Mouse (Mus musculus) brain, embryonic 14.5 days (tissue): Measurements from ENCODE around the gene She. TPM values are rescaled to one million over a fixed set of nuclear protein-coding genes. Genes with fewer than 3 reads are reported as not detected.
A peak's percentile ranks its signal among the peaks of the same experiment; 100 is the strongest.

Experiments used
- DNase-seq: peaks from one replicate; pipeline ENCODE4 v3.0.0-alpha.2; 2011; ENCODE audit warnings: low read depth
- CTCF ChIP-seq: fragments of 200-500 bp; IDR thresholded peaks from 2 replicates; pipeline ENCODE4 v1.5.1; 2012; ENCODE audit warnings: inconsistent platforms, mild to moderate bottlenecking, moderate library complexity, borderline replicate concordance; ENCODE audit not compliant: insufficient read depth, insufficient read length; ENCODE audit errors: extremely low read depth
- POLR2A ChIP-seq: fragments of 200-500 bp; IDR thresholded peaks from 2 replicates; pipeline ENCODE4 v1.6.1; 2012; ENCODE audit warnings: mild to moderate bottlenecking, inconsistent platforms, borderline replicate concordance; ENCODE audit not compliant: poor library complexity, insufficient read depth, insufficient read length, severe bottlenecking; ENCODE audit errors: extremely low read depth
- polyA plus RNA-seq: library from polyadenylated mRNA; depleted of rRNA; stranded (reverse); fragments of >200 nt; gene quantifications from 2 replicates; pipeline ENCODE4 v1.2.3, GENCODE M21; 2012

The She gene
- polyA plus RNA-seq, 1 experiment = 2.0 TPM

DNA sequence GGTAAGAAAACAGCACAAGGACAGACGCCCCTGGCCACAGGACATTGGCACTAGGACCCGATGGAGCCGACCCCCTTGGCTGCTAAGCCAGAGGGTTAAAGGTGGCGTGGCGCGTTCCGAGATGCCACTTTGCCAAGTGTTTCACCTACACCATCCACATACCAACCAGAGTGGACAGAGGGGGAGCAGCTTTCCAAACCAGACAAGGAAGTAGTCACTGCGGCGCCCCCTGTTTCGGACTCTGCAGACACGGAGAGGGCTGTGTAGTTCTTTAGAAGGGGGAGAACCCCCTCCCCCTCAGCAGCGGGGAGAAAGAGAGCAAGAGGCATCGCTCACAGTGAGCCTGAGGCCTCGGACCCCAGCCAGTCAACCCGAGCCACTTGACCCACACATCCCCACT, 28.3 kb upstream of the She start:
- DNase-seq = no peak
- TF ChIP-seq CTCF = no peak
- TF ChIP-seq POLR2A = no peak

DNA sequence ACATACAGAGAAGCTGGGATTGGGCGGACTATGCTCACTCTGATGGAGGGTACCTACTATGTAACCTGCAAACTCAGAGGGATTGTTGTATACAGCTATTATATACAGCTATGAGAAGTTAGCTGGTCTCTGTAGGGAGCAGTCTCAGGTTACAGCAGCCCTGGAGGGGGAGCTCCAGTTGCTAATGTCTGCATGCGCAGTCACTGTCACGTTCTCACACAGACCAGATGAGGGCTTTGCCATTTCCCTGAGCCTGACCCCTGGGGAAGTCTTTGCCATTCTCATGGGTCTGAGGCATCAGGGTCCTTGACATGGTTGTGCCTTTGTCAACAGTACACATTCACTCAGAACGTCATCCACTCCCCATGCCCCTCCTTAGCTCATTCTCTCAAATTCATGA, 26.0 kb upstream of the She start:
- DNase-seq = no peak
- no peak for TF ChIP-seq CTCF

DNA sequence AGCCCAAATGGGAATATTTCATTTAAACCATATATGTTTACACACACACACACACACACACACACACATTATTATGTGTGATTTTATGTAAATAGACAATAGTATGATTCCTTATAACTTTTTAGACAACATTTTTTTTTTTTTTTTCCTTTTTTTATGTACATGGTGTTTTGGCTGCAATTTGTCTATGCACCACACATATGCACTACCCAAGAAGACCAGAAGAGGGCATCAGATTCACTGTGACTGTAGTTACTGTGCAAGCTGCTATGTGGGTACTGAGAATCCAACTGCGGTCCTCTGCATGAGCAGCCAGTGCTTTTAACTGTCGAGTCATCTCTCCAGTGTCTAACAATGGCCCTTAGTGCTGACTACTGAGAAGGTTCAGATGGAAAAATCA, 24.4 kb upstream of the She start:
- TF ChIP-seq POLR2A = no peak
- TF ChIP-seq CTCF = peak; percentile 24; the same call in 1 of the 2 replicates
- no peak for DNase-seq

DNA sequence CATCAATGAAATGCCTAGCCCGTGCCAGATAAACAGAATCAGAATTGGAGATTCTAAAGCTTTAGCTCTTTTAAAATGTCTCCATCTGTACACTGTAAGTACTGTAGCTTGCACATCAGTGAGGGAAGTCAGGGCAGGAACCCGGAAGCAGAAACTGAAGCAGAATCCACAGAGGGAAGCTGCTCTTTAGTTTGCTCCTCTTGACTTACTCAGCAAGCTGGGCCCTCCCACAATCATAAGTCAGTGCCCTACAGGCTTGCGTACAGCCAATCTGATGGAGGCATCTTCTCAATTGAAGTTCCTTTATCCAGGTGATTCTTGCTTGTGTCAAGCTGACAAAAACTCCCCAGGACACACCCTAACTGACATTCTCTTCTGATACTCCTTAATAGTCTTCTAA, 24.0 kb upstream of the She start:
- TF ChIP-seq POLR2A = no peak
- TF ChIP-seq CTCF = no peak
- no peak for DNase-seq

DNA sequence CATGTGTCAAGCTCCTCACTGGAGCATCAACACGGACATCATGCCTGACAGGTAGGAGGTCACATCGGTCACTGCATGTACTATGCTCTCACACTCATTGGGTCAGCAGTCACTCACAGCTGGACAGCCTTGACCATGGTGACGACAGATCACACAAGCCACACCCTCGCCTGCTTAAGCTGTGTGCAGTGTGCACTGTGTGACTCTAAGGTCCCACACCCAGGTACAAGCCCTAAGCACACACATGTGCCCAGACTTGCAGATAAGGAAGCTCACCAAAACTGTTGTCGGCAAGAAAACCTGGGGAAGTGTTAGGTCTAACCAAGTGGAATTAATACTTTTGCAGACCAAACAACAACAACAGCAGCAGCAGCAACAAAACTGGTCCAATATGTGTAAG, 23.3 kb upstream of the She start:
- TF ChIP-seq CTCF = no peak
- no peak for TF ChIP-seq POLR2A
- no peak for DNase-seq

DNA sequence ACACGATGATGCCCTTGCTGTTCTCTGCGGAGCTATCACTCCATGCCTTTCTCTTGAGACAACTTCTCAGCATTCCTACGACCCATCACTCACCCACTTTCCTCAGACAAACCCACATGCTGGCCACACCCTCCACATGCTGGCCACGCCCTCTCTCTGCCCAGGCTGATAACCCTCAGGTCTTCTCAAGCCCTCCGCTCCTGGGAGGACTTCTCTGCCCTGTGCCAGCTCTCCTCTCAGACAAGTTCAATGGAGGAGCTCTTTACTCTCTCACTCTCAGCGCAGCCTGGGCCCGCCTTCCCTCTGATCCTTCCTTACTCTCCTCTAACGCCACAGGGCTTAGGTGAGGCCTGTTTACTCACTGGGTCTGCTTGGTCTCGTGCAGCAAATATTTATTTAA, 22.5 kb upstream of the She start:
- DNase-seq = no peak
- TF ChIP-seq POLR2A (no peak), CTCF (no peak)

DNA sequence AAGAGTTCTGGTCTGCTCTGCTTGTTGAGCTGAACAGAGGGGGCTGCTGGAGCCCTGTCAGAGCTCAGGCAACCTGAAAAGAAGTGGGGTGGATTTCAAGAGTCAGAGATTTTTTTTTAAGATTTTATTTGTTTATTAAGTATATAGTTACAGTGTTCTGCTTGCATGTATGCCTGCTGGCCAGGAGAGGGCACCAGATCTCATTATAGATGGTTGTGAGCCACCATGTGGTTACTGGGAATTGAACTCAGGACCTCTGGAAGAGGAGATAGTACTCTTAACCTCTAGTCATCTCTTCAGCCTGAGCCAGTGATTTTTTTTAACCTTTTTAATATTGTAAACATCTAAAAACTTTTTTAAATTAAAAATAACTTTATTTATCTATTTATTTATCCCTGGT, 20.3 kb upstream of the She start:
- DNase-seq = no peak
- TF ChIP-seq CTCF (no peak), POLR2A (no peak)

DNA sequence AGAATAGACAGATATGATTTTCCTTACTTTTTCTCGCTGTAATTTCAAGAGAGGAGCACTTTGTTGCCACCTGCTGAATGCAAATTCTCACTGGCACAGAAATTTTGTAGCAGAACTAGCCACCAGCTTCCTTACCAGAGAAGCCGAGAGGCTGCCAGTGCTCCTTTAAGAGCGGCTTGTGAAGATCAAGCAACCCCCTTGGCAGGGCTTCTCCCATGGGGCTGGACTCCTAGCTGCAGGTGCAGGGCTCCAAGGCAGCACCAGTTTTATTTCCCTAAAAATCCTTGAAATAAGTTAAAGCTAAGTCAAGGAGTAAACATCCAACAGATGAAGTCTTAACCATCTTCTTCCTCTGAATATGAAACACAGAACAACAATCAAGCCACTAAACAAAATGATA, 19.0 kb upstream of the She start:
- no peak for TF ChIP-seq POLR2A
- TF ChIP-seq CTCF = no peak
- DNase-seq = no peak

DNA sequence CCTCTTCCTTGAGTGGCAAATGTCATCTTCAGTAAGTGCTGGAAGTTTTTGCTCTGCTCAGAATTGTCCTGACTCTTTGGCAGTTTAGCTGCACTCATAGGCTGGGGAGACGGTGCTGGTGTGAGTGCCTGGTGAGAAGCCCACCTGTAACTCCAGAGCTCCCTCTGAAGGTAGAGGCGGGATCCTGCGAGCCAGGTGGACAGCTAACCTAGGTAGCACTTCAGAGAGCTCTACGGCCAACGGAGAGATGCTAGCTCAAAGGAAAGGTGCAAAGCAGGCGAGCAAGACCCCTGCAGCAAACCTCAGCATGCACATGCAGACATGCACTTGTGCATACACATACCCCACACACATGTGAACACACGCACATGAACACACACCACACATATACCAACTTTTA, 17.1 kb upstream of the She start:
- DNase-seq = no peak
- TF ChIP-seq POLR2A (no peak), CTCF (no peak)

DNA sequence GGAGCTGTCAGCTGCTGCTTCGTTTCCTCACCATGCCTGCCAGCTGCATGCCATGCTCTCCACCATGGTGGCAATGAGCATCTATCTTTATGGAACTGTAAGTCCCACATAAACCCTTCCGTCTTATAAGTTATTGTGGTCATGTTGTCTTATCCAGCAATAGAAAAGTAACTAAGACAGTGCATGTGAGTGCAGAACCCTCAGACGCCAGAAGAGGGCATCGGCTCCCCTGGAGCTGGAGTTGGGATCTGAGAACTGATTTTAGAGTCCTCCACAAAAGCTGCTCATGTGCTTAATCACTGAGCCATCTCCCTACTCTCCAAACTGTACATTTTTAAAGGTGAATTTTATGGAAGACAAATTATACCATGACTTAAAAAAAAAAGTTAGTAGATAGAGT, 14.1 kb upstream of the She start:
- peak; percentile 6 for DNase-seq
- TF ChIP-seq CTCF = peak; percentile 44; the same call in 1 of the 2 replicates
- no peak for TF ChIP-seq POLR2A

DNA sequence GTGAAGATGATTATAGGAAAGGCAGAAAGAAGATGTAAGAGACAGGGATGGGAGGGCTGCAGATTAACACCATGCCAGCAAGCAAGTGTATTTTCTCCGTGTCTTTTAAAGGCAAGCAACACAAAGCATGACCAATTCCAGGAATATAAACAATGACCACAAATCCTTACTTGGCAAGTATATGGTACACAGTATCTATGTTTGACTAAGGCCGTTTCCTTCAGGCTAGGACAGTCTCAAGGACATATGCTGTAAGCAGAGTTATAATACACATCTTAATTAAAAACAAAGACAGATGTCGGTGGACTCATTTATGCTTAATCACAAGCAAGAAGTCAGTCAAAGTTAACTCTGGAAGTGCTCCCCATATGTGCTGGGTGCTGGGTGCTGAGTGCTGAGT, 12.6 kb upstream of the She start:
- DNase-seq = no peak
- no peak for TF ChIP-seq CTCF
- no peak for TF ChIP-seq POLR2A

DNA sequence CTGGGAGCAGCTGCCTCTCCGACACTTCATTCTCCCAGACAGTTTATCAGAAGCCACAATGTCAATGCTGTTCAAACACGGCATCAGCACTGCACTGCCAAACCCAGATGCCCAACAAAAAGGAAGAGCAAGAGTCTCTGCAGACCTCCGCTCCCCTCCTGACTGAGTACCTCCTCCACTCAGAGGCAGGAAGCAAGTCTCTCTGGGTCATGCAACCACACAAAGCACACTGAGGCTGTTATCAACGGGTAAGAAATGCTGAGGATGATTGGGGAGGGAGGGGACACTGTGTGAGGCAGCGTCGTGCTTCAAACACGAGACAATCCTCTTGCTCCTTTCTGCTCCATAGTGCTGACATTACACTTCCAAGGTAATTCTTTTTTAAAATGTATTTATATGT, 11.3 kb upstream of the She start:
- TF ChIP-seq CTCF (no peak), POLR2A (no peak)
- DNase-seq = no peak
